Mouse (Mus musculus) right cerebral cortex, postnatal 36 days (tissue): ENCODE data around the gene Hist1h2ba.

Experiments
- DNase-seq, 2 experiments: peaks; one replicate each; pipeline ENCODE4 v3.0.0; 2022; ENCODE audit warnings: low spot score in 2 of 2, mixed read lengths in 1 of 2

Hist1h2ba gene

GRCm38 (mm10) chr13:23933421-23934210 lies at the start of gene Hist1h2ba:
TSS of gene Hist1h2ba (minus strand) at chr13:23934156.
- no peak for DNase-seq

GRCm38 (mm10) chr13:23972271-23972670 lies 38.3 kb upstream of the Hist1h2ba start:
- no peak for DNase-seq

- no peak for DNase-seq
Observed at GRCm38 (mm10) chr13:23971870-23972269, 37.9 kb upstream of the Hist1h2ba start.

GRCm38 (mm10) chr13:23964909-23965308 lies 31.0 kb upstream of the Hist1h2ba start:
- DNase-seq: no peak

- no peak for DNase-seq
Observed at GRCm38 (mm10) chr13:23959776-23960175, 25.8 kb upstream of the Hist1h2ba start.

GRCm38 (mm10) chr13:23950928-23951327 lies 17.0 kb upstream of the Hist1h2ba start:
- DNase-seq: no peak

GRCm38 (mm10) chr13:23949484-23950246 lies 15.7 kb upstream of the Hist1h2ba start:
- DNase-seq: no peak

GRCm38 (mm10) chr13:23946254-23946653 lies 12.3 kb upstream of the Hist1h2ba start:
- DNase-seq: no peak

GRCm38 (mm10) chr13:23942861-23943260 lies 8.9 kb upstream of the Hist1h2ba start:
- no peak for DNase-seq

- no peak for DNase-seq
Observed at GRCm38 (mm10) chr13:23940291-23940690, 6.3 kb upstream of the Hist1h2ba start.

GRCm38 (mm10) chr13:23938699-23939098 lies 4.7 kb upstream of the Hist1h2ba start:
- DNase-seq: no peak

- DNase-seq: no peak
Observed at GRCm38 (mm10) chr13:23934211-23934520, 210 bp upstream of the Hist1h2ba start, which contains the start of gene Hist1h2aa. TSS of gene Hist1h2aa (plus strand) at chr13:23934462.

- no peak for DNase-seq
Observed at GRCm38 (mm10) chr13:23930904-23931303, 3.1 kb downstream of the Hist1h2ba start.

- DNase-seq: no peak
Observed at GRCm38 (mm10) chr13:23930461-23930860, 3.5 kb downstream of the Hist1h2ba start.

GRCm38 (mm10) chr13:23928637-23929036 lies 5.3 kb downstream of the Hist1h2ba start:
- DNase-seq: no peak

- DNase-seq: no peak
Observed at GRCm38 (mm10) chr13:23925792-23926191, 8.2 kb downstream of the Hist1h2ba start.

GRCm38 (mm10) chr13:23917674-23918073 lies 16.3 kb downstream of the Hist1h2ba start:
- no peak for DNase-seq

GRCm38 (mm10) chr13:23916132-23916531 lies 17.8 kb downstream of the Hist1h2ba start:
- DNase-seq: no peak

GRCm38 (mm10) chr13:23914376-23915167 lies 19.4 kb downstream of the Hist1h2ba start, which contains the start of gene Slc17a4:
TSS of gene Slc17a4 (minus strand) at chr13:23915009.
- no peak for DNase-seq

- DNase-seq: no peak
Observed at GRCm38 (mm10) chr13:23913791-23914306, 20.1 kb downstream of the Hist1h2ba start.

GRCm38 (mm10) chr13:23911335-23911734 lies 22.6 kb downstream of the Hist1h2ba start:
- no peak for DNase-seq

- DNase-seq: no peak
Observed at GRCm38 (mm10) chr13:23910121-23910520, 23.8 kb downstream of the Hist1h2ba start.
